Mouse (Mus musculus) kidney, postnatal 0 days (tissue): ENCODE measurements around the gene Shc1. TPM values are rescaled to one million over a fixed set of nuclear protein-coding genes. Genes with fewer than 3 reads are reported as not detected.

Source experiments
- ATAC-seq: fragments of 200-750 bp; cut with Nextera tagmentation; replicated peaks from 2 replicates; pipeline ENCODE4 v1.8.0; 2017; ENCODE audit warnings: low read depth, moderate number of reproducible peaks, moderate TSS enrichment, moderate library complexity; ENCODE audit not compliant: low FRiP score
- DNase-seq: peaks from one replicate; pipeline ENCODE4 v3.0.0-alpha.2; 2016; ENCODE audit warnings: low spot score
- H3K27ac ChIP-seq: fragments of 300-500 bp; sonication (generic); 2 replicates; pipeline ENCODE4 v1.5.1; 2014; ENCODE audit warnings: mild to moderate bottlenecking
- H3K27me3 ChIP-seq: fragments of 300-500 bp; sonication (generic); 2 replicates; pipeline ENCODE4 v1.6.1; 2014; ENCODE audit warnings: low read length, mixed read lengths; ENCODE audit not compliant: insufficient read depth
- H3K36me3 ChIP-seq: fragments of 300-500 bp; sonication (generic); 2 replicates; pipeline ENCODE4 v1.6.1; 2014; ENCODE audit warnings: low read length, mixed read lengths; ENCODE audit not compliant: insufficient read depth
- H3K4me1 ChIP-seq: fragments of 300-500 bp; sonication (generic); replicated peaks from 2 replicates; pipeline ENCODE4 v1.6.1; 2014; ENCODE audit warnings: antibody characterized with exemption, low read length, mixed read lengths; ENCODE audit not compliant: insufficient read depth
- H3K4me2 ChIP-seq: fragments of 300-500 bp; sonication (generic); 2 replicates; pipeline ENCODE4 v1.6.1; 2014; ENCODE audit warnings: mild to moderate bottlenecking, low read length, moderate library complexity, mixed read lengths
- H3K4me3 ChIP-seq: fragments of 300-500 bp; sonication (generic); replicated peaks from 2 replicates; pipeline ENCODE4 v1.5.1; 2014; ENCODE audit warnings: low read depth, low read length
- H3K9ac ChIP-seq: fragments of 300-500 bp; sonication (generic); 2 replicates; pipeline ENCODE4 v1.6.1; 2014; ENCODE audit warnings: low read depth, low read length
- H3K9me3 ChIP-seq: fragments of 300-500 bp; sonication (generic); replicated peaks from 2 replicates; pipeline ENCODE4 v1.6.1; 2016; ENCODE audit warnings: low read length, inconsistent platforms, mixed read lengths
- CTCF ChIP-seq: IDR thresholded peaks from 2 replicates; pipeline ENCODE4 v1.5.1; 2016; ENCODE audit warnings: antibody characterized with exemption, low read depth, mild to moderate bottlenecking, moderate library complexity
- WGBS: fragments of 180-500 bp; shearing (Covaris S2); extraction: QIAGEN DNeasy Blood & Tissue Kit; methylation state at CpG from one replicate; pipeline ENCODE4 v1.1.7; 2014; 5-methylcytosine and 5-hydroxymethylcytosine counted together
- polyA plus RNA-seq: library from polyadenylated mRNA; unstranded; fragments of >200 nt; fragmentation: Nextera tagmentation; extraction: Ambion mirVana; gene quantifications from 2 replicates; pipeline ENCODE4 v1.2.1, GENCODE M21; 2015

Gene Shc1
- polyA plus RNA-seq, 1 experiment from 2014 or later = 73.2 TPM

GRCm38 (mm10) chr3:89401329-89401728 lies 16.9 kb upstream of the Shc1 start:
- WGBS = 85% methylated on average over 7 of the region's 7 CpGs
- Histone ChIP-seq H3K27me3 (no peaks in the 10 kb centered on the region), H3K27ac (no peak overlapping the region), H3K4me2 (no peak overlapping the region), H3K4me1 (no peaks in the 10 kb centered on the region), H3K9ac (no peak overlapping the region), H3K9me3 (no peaks in the 10 kb centered on the region), H3K4me3 (no peak overlapping the region), H3K36me3 (peaks cover 26% of the 10 kb centered on the region)
- no peak for TF ChIP-seq CTCF
- no peak for DNase-seq
- no peak for ATAC-seq

GRCm38 (mm10) chr3:89402693-89403092 lies 15.6 kb upstream of the Shc1 start, which contains the start of gene Lenep:
Lenep (minus strand) TSS chr3:89402793.
- H3K27me3 ChIP-seq = no peaks in the 10 kb centered on the region
- H3K4me1 ChIP-seq = no peaks in the 10 kb centered on the region
- H3K9ac ChIP-seq = no peak within 1 kb of the TSS
- no peak for ATAC-seq
- H3K4me2 ChIP-seq = no peak within 1 kb of the TSS
- H3K9me3 ChIP-seq = no peaks in the 10 kb centered on the region
- no peak for TF ChIP-seq CTCF
- no peak for DNase-seq
- no peak within 1 kb of the TSS for H3K4me3 ChIP-seq
- WGBS = 74% methylated on average over 5 of the region's 5 CpGs
- H3K27ac ChIP-seq = no peak within 1 kb of the TSS
- peaks cover 30% of the 10 kb centered on the region for H3K36me3 ChIP-seq

GRCm38 (mm10) chr3:89406887-89407286 lies 11.4 kb upstream of the Shc1 start:
- no peak overlapping the region for H3K4me2 ChIP-seq
- no peaks in the 10 kb centered on the region for H3K9me3 ChIP-seq
- no peak overlapping the region for H3K4me3 ChIP-seq
- H3K4me1 ChIP-seq = peaks cover 8% of the 10 kb centered on the region
- no peak for ATAC-seq
- TF ChIP-seq CTCF = no peak
- WGBS = 88% methylated on average over 6 of the region's 6 CpGs
- peaks cover 25% of the 10 kb centered on the region for H3K36me3 ChIP-seq
- no peak overlapping the region for H3K9ac ChIP-seq
- no peak overlapping the region for H3K27ac ChIP-seq
- H3K27me3 ChIP-seq = no peaks in the 10 kb centered on the region
- DNase-seq = no peak

- Histone ChIP-seq H3K27me3 (no peaks in the 10 kb centered on the region), H3K4me1 (peaks cover 8% of the 10 kb centered on the region), H3K4me3 (no peak overlapping the region), H3K4me2 (no peak overlapping the region), H3K9ac (no peak overlapping the region), H3K9me3 (no peaks in the 10 kb centered on the region), H3K27ac (no peak overlapping the region), H3K36me3 (peaks cover 15% of the 10 kb centered on the region; the same call in 1 of the 2 replicates)
- WGBS = 70% methylated on average over 16 of the region's 16 CpGs
- no peak for TF ChIP-seq CTCF
- no peak for DNase-seq
- ATAC-seq = no peak
These were observed 9.8 kb upstream of the Shc1 start for GRCm38 (mm10) chr3:89408448-89408847.

- no peak for TF ChIP-seq CTCF
- Histone ChIP-seq H3K27me3 (no peaks in the 10 kb centered on the region), H3K9ac (no peak overlapping the region), H3K27ac (no peak overlapping the region), H3K4me1 (peaks cover 8% of the 10 kb centered on the region), H3K4me2 (no peak overlapping the region), H3K36me3 (peaks cover 16% of the 10 kb centered on the region), H3K9me3 (no peaks in the 10 kb centered on the region), H3K4me3 (no peak overlapping the region)
- ATAC-seq (no peak), DNase-seq (no peak)
- 88% methylated on average over 3 of the region's 3 CpGs for WGBS
These were observed 8.5 kb upstream of the Shc1 start for GRCm38 (mm10) chr3:89409701-89410100.

- Histone ChIP-seq H3K4me2 (peak overlapping the region; percentile 79), H3K9ac (peak overlapping the region; percentile 60), H3K9me3 (no peaks in the 10 kb centered on the region), H3K4me1 (peaks cover 8% of the 10 kb centered on the region), H3K36me3 (peaks cover 23% of the 10 kb centered on the region), H3K4me3 (peak overlapping the region; percentile 50), H3K27ac (peak overlapping the region; percentile 71), H3K27me3 (no peaks in the 10 kb centered on the region)
- DNase-seq (no peak), ATAC-seq (no peak)
- 75% methylated on average over 10 of the region's 10 CpGs for WGBS
- TF ChIP-seq CTCF = no peak
These were observed 7.4 kb upstream of the Shc1 start for GRCm38 (mm10) chr3:89410864-89411263.
